Mouse (Mus musculus): ENCODE results near the gene Sept3.

Sept3 gene

GRCm38 (mm10) chr15:82272295-82272694 lies 2.4 kb upstream of the Sept3 start:
- no peak for DNase-seq

GRCm38 (mm10) chr15:82274927-82275901 lies 521 bp downstream of the Sept3 start:
- no peak for DNase-seq

GRCm38 (mm10) chr15:82277591-82277990 lies 2.9 kb downstream of the Sept3 start:
- no peak for DNase-seq

- no peak for DNase-seq
Measured at GRCm38 (mm10) chr15:82280638-82281037, 5.9 kb downstream of the Sept3 start.

GRCm38 (mm10) chr15:82286157-82286556 lies 11.5 kb downstream of the Sept3 start:
- DNase-seq, result no peak

GRCm38 (mm10) chr15:82290252-82290651 lies 15.6 kb downstream of the Sept3 start:
- no peak for DNase-seq

- DNase-seq, result no peak
Measured at GRCm38 (mm10) chr15:82292851-82293250, 18.2 kb downstream of the Sept3 start.

- DNase-seq, result peak in 1 of 2 experiments; percentile 22
Measured at GRCm38 (mm10) chr15:82293271-82293711, 18.6 kb downstream of the Sept3 start.

GRCm38 (mm10) chr15:82294059-82294458 lies 19.4 kb downstream of the Sept3 start:
- no peak for DNase-seq

- peak in 1 of 2 experiments; percentile 2 for DNase-seq
Measured at GRCm38 (mm10) chr15:82298764-82299561, 24.3 kb downstream of the Sept3 start, which contains the start of gene Wbp2nl. Gene Wbp2nl, plus strand, starts transcription at chr15:82298954.

GRCm38 (mm10) chr15:82307107-82307506 lies 32.4 kb downstream of the Sept3 start:
- DNase-seq, result no peak

- no peak for DNase-seq
Measured at GRCm38 (mm10) chr15:82308416-82308815, 33.7 kb downstream of the Sept3 start.

GRCm38 (mm10) chr15:82317839-82318238 lies 43.1 kb downstream of the Sept3 start:
- DNase-seq, result no peak

GRCm38 (mm10) chr15:82319613-82320012 lies 44.9 kb downstream of the Sept3 start:
- DNase-seq, result no peak

GRCm38 (mm10) chr15:82322195-82322594 lies 47.5 kb downstream of the Sept3 start:
- DNase-seq, result no peak

- no peak for DNase-seq
Measured at GRCm38 (mm10) chr15:82325382-82325781, 50.7 kb downstream of the Sept3 start.

GRCm38 (mm10) chr15:82335194-82335593 lies 60.5 kb downstream of the Sept3 start:
- DNase-seq, result no peak

GRCm38 (mm10) chr15:82336629-82337028 lies 61.9 kb downstream of the Sept3 start:
- no peak for DNase-seq

GRCm38 (mm10) chr15:82337875-82338274 lies 63.2 kb downstream of the Sept3 start:
- no peak for DNase-seq

- DNase-seq, result peak; percentile 96 to 97
Measured at GRCm38 (mm10) chr15:82338593-82339112, 64.0 kb downstream of the Sept3 start, which contains the start of the genes Naga, Pheta2 and Smdt1. Gene Naga, minus strand, starts transcription at chr15:82338925. Gene Pheta2, plus strand, starts transcription at chr15:82338942. Gene Smdt1, plus strand, starts transcription at chr15:82338959.

GRCm38 (mm10) chr15:82339150-82339549 lies 64.5 kb downstream of the Sept3 start:
- DNase-seq, result no peak

- DNase-seq, result no peak
Measured at GRCm38 (mm10) chr15:82339634-82340254, 65.1 kb downstream of the Sept3 start.

Measured in kidney, adult 8-10 months (tissue).